Mouse (Mus musculus): ENCODE results near the gene Rnf43. TPM values are rescaled to one million over a fixed set of nuclear protein-coding genes. Genes with fewer than 3 reads are reported as not detected.

Rnf43 gene
- total RNA-seq, 2 experiments from 2014 or later: 3.4 to 4.0 TPM

DNA sequence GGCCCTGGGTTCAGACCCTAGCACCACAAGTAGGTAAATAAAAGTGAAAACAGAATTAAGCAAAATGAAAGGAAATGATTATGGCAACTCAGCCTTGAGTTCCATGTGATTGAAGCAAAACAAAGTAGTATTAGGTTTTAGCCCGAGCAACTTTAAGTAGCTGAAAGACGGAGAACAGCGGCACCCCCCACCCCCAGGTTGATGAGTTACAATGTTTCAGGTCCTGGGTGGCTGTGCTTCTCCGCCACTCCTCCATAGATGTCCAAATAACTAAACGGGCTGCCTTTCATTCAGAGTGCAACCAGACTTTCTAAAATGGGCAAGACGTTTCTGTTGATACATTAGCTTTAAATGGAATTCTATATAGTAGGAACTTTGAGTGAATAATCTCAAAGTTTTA lies 13.1 kb downstream of the Rnf43 start:
- no peak for ATAC-seq (ENCODE audit: poor library complexity, severe bottlenecking)

DNA sequence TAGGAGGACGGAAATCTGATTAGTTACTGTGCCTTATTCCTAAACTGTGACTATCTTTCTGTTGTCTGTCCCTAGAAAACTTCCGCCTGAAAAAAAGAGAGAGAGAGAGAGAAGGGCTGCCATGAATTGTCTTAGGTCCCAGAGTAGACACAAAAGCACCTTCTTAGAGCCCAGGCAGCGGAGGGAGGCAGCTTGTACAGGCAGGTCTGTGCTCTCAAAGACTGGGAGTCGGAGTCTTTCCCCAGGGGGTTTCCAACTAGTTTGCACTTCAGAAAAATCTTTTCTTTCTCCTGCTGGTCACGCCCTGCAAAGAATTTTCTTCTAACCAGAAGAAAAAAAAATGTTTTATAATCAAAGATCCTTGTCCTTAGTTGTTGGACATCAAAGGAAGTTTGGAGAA lies 15.2 kb downstream of the Rnf43 start:
- ATAC-seq (ENCODE audit: poor library complexity, severe bottlenecking): no peak

DNA sequence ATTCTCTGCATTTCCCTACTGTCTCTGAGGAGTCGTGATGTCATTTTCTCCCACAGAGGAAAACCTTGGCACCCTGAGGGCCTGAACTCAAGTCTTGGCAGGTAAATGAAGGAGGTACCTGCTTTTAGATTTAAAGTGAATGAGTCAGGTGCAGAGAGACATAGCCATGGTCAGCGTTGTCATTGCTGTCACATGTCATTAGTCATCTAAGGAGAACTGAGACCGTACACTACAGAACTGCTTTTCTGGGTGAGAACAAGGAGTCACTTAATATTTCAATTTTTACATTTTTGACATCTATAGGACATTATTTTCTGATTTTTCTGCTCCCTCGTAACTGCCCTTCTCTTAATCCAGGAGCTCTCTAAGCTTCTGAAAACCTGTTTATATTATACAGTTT lies 16.0 kb downstream of the Rnf43 start:
- no peak for ATAC-seq (ENCODE audit: poor library complexity, severe bottlenecking)

DNA sequence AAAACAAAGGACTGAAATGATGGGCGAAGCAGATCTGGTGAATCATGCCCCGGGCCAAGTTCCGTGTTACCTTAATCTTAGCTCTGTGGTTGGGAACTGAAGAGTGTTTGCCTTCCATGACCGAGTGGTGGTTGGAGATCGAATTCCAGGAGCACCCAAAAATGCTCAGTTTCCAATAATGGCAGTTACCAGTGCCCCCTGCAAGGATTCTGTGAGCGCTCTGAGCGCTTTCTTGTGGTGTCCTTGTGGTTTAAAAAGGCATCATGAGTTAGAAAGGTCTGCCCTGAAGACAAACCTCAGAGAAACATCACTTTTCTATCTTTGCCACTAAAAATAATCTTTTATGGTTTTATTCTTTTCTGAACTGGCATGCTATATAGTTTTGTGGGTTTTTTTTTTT lies 16.5 kb downstream of the Rnf43 start:
- ATAC-seq (ENCODE audit: poor library complexity, severe bottlenecking): no peak

DNA sequence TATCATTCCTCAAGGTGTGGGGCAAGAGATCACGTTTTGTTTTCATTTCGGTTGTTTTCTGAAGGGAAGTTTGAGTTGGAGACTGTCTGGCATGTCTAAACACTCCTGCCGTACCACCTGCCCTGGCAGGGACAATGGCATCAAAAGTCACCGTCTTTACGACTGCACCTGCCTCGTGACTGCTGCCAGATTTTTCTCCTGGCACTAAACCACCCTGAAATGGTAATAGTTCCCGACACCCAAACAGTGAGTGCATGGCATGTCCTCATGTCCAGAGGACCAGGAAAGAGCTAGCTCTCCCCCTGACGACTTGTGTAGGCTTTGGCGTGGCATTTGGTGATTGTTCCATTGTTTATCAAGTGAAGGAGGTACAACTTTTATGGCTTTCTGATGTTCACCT lies 18.3 kb downstream of the Rnf43 start:
- ATAC-seq (ENCODE audit: poor library complexity, severe bottlenecking): no peak

DNA sequence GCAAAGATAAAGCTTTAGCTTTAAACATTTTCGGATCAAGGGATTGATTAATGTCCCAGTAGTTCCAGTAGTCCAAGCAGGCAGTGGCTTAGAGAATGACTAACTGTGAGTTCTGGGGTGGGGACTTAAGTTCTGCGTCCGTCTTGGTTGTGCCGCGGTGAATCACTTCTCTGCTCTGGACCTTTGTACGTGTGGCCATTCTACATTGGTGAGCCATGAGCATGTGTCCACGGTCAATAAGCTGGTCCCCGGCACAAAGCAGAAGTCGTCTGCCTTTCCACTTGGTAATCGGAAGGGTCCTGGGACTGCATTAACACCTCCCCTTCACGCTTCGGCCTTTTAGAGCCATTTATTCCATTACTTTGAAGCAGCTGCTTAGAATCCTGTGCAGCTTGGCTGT lies 19.6 kb downstream of the Rnf43 start:
- no peak for ATAC-seq (ENCODE audit: poor library complexity, severe bottlenecking)

DNA sequence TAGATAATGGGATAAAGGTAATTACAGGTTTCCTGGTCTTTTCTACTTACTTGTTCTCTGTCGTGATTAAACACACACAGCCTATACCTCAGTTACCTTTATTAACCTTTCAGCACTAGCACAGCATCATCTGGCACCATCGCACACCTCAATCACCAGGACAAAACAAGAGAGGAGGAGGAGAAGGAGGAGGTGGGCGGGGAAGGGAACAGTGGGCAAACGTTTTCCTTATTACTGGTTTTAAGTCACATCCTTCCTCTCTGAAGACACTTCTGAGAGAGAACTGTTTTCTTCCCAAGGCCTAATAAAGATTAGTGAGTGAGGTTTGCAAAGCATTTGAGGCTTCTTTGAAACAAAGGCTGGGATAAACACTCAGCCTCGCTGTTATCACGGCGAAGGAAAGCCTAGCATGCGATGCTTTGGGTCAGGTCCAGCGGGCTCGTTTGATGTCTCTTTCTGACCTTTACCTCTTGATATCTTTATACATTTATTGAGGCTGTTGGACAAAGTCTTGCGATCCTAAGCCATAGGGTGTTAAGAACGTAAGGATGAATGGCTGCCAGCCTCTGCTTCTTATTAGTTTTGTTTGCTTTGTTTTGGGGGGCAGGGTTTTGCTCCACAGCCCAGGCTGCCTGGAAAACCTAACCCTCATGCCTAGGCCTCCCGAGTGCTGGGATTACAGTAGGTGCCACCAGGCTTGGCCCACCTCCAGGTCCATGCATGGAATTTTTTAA lies 20.5 kb downstream of the Rnf43 start:
- no peak for ATAC-seq (ENCODE audit: poor library complexity, severe bottlenecking)

DNA sequence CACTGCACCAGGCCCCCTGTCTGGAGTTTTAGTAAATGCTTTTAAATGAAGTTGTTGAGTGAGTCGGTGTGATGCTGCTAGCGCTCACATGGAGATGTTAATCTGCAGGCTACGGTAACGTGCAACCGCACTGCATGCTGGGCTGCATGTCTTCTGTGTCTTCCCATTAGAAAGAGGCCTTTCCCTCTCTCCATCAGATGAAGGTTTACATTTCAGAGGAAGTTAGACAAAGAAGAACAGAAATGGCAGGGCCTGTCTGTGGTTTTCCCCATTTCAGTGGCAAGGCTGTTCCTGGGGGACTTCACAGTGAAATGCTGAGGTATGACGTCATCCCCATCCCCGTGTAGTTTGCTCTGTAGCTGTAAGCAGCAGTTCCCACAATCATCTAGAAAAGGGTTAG lies 23.9 kb downstream of the Rnf43 start:
- ATAC-seq (ENCODE audit: poor library complexity, severe bottlenecking): no peak

DNA sequence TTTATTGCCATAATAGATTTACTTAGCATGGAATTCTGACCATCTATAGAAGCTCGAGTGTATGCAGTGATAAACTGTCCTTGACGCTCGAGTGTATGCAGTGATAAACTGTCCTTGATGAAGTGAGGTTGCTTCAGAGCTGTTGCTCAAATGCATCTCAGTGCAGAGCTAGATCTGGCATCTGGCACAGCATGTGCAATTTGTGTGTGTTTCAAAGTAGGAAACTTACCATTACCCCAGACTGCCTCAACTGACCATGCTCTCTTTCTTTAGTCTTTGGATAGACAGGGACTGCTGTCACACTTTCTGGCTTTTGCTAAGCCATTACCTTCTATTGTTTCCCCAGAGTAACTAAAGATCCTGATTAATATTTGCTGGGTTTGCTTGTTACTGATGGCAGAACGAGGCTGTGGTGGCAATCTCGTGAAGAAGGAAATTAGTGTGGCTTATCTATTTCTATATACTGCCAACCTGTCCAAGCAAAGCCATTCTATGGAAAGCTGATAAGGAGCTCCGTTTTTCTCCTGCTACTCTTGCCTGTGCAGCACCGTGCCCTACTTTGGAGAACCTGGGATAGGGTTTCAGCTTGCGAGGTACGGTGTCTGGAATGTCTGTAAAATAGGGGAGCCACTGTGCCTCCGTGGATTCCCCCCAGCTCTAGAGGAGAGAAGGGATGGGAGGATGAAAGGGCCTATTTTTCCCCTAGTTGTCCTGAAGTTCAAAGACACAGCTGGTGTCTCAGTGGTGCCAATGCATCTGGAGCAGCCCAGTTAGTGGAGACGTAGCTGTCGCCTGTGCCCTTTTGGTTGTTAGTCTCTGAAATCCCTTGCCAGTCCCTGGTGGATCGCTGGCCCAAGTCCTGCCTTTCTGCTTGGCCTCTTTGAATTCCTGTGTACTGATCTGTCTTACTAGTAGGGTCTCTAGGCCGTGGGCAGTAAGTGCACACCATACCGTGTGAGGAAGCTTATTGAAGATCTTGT lies 25.0 kb downstream of the Rnf43 start:
- ATAC-seq (ENCODE audit: poor library complexity, severe bottlenecking): peak; percentile 32; the same call in 1 of the 2 replicates

DNA sequence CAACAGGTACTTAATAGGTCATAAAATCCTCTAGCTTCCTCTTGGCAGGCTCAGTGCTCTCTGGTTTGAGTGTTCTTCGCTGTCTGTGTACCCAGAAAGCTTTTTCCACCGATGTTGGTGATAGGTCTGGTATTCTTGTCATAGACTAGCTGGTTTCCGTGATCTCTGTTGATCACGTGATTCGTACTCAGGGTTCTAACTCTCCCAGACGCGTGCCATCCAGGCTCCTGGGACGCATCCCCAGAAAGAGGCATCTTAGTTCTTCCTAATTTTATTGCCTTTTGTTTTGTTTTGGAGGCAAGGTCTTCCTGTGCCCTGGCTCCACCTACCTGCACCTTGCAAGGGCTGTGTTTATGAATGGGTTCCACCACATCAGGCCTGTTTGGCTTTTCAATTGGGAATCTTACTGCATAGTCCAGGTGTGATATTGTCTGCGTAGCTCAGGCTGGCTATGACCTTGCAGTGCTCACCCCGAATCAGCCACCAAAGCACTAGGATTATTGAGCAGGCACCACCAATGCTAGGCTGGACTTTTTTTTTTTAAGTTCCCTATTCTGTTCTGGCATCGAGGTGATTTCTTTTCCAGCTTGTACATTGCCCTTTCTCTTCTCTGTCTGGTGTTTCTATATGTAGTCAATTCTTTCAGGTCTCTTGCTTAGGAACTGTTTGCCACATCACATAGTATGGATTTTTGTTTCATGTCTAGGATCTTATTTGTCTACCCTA lies 26.1 kb downstream of the Rnf43 start:
- no peak for ATAC-seq (ENCODE audit: poor library complexity, severe bottlenecking)

DNA sequence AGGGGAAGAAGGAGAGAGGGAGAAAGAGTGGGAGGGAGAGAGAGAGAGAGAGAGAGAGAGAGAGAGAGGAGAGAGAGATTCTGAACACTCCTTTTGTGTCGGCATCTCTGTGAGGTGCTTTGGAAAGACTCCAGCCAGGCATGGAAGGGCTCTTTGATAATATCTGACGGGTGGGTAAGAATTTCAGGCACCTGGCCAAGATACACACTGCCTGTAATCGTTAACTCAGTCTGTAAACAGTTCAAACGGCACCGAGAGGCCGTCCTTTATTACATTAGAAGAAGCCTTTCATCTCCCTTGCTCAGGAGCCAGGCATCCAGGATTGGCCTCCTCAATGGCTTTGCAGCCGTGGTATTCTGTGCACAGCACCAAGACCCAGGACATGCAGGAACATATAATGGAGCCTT lies 26.9 kb downstream of the Rnf43 start:
- no peak for ATAC-seq (ENCODE audit: poor library complexity, severe bottlenecking)

DNA sequence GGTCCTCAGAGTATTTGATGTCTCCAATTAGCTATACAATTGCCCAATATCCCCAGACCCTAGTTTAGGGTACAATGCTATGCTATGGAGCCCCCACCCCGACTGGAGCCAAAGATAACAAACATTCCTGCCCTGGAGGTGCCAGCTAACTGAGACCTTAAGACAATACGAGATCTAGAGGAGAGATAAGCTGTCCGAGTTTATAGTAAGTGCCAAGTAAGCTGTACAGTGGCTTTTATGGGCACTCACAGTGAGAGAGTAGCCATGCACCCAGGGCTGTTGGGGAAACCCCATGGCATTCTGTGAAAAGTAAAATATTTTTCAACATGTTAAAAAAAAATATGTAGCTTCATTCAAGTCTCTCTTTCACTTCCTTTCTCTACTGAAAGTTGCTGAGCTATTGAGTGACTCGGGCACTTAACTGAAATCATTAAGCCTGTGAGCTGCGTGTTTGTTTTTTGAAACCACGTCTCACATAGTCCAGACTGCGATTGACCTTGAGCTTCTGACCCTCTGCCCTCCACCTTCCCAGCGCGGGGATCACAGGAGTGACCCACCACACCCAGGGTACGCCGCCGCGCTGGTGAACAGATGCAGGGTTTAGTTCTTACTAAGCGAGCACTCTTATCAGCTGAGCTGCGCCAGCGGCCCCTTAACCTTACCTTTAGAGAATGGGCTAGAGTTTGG lies 27.7 kb downstream of the Rnf43 start:
- ATAC-seq (ENCODE audit: poor library complexity, severe bottlenecking): peak; percentile 19; the same call in 1 of the 2 replicates

DNA sequence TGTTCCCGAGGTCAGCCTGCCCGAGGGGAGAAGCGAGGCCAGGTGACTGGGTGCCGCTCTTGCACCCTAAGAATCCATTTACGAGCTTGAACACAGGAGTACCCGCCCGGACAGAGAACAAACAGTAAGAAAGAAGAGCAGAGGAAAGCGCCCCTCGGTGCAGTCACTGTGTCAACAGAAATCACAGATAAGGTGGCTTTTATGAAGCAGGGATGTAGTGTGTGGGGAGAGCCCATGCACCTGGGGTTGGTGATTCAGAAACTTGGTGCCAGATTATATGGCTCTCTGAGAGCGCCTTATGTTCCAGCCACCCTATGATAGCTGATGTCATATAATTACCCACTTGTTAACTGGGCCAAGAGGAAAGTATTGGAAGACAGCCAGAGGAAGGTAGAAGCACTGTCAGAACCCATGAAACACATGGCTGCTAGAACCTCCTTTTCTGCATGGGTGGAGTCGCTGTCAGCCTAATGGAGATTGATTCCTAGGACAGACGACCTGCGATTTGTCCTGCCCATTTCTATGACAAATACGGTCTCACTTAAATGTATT lies 34.7 kb downstream of the Rnf43 start:
- no peak for ATAC-seq (ENCODE audit: poor library complexity, severe bottlenecking)

DNA sequence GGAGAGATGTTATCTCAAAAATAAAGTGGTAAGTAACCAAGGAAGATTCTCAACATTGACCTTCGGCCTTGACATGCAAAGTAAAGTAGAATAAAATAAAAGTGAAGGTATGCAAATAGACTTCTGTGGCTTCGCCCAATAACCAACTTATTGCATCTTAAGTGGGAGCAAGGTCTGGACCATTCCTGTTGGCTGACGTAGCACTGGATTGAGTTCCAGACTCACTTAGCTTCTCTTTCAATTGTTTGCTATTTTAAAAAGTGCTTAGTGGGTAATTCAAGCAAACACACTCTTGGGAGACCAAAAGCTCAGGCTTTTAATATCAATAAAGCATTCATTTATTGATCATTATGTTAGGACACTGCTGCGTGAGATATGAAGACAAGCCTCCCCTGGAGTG lies 35.6 kb downstream of the Rnf43 start:
- ATAC-seq (ENCODE audit: poor library complexity, severe bottlenecking): no peak

DNA sequence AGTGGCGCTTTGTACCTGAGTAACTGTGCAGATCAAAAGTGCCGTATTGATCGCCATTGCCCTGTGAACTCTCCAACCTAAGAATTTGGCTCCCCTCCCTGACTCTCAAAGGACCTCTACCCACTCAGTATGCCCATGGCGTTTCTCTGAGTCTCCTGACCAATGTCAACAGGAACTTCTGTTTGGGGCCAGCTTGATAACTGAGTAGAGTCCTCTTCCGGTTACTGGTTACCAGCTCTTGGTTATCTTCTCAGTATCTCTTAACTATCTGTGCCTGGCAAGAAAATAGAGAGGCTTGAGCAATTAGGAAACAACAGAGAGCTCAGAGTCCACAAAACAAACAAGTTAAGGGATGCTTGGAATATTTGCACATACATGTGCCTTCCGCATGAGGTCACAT lies 38.6 kb downstream of the Rnf43 start:
- peak; percentile 15; the same call in 1 of the 2 replicates for ATAC-seq (ENCODE audit: poor library complexity, severe bottlenecking)

DNA sequence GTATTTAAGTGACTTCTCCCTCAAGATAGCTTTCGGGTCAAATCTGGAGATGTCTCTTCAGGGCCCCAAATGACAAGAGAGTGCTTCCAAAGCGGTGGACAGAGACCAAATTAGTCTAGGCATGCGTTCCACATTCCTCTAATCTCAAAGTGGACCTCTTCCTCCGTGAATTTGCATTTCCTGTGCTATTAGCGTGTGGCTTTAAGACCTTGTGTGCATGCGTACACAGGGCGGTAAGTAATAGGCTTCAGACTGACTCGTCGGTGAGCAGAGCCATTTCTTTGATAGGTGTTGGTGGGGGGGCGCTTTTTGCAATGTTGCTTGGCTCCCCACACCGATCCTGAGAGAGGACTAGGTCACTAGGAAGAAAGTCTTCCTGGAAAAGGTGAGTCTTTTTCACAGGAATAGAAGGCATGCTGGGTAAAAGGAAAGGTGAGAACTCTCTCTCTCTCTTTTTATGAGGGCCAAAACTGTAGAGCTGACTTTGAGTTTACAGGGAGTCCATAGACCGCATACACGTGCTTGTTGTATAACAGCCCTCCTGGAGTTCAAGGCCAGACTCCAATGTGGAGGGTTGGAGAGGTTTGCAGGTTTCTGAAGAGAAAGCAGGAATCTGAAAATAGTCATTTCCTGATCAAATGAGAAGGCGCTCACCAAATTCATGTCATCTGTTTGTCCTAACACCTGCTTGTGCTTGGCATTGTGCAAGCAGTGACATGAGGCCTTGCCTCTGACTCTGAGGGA lies 39.5 kb downstream of the Rnf43 start:
- no peak for ATAC-seq (ENCODE audit: poor library complexity, severe bottlenecking)

DNA sequence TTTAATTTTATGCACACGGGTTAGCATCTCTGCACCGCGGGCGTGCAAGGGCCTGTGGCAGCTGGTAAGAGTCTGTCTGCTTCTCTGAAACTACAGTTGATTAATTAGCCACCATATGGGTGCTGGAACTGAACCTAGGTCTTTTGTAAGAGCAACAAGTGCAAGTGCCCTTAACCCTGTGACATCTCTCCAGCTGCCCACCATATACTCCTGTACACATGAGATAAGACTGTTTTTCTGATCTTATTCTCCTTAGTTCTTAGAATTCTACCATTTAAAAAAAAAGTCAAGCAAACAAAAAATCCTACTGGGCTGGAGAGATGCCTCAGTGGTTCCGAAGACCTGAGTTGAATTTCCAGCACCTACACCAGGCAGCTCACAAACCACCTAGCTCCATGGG lies 41.1 kb downstream of the Rnf43 start:
- no peak for ATAC-seq (ENCODE audit: poor library complexity, severe bottlenecking)

DNA sequence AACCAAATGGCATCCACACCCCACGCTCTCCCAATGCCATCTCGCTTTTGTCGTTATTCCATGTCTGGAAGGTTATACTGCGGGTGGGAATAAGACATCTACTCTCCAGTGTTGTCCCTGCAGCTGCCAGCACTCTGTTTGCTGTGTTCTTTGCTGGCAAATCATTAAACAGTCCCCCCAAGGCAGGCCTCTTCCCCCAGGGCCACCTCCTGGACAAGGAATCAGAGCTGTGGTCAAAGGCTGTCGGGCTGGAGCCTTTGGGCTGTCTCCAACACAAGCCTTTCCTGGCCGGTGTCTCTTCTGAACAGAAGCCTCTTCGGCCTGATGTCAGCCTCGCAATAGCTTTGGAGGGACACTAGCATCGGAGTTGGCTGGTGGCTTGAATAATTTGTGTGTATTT lies 41.8 kb downstream of the Rnf43 start:
- ATAC-seq (ENCODE audit: poor library complexity, severe bottlenecking): no peak

DNA sequence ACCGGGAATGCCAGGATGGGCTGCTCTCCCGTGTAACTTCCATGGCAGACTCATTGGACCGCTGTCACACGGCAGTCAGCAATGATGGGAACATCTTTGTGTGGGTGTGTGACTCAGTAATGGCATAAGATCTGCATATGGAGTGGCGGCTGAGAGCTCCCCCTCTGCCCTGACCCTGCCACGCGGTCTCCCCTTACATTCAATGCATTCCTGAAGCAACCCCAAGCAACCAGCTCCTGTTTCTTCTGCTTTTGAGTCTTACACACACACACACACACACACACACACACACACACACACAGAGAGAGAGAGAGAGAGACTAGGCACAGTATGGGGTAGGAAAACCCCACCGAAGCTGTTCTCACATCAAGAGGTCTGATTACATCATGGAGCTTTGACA lies 45.0 kb downstream of the Rnf43 start:
- no peak for ATAC-seq (ENCODE audit: poor library complexity, severe bottlenecking)

DNA sequence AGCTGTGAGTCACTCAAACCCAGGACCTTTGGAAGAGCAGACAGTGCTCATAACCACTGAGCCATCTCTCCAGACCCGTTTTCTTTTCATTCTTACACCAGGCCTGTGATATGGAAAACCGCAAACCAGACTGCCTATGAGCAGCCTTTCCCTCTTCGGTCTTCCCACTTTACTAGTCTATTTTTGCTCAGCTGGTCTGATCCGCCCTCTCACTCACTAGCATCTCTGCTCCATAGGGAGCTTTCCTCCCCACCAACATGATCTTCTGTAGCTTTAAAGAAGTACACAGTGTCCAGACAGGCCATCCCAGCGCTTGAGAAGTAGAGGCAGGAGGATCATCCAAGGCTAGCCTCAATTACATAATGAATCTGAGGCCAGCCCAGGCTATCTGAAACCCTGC lies 46.5 kb downstream of the Rnf43 start:
- ATAC-seq (ENCODE audit: poor library complexity, severe bottlenecking): no peak
